Mouse (Mus musculus) intestine, embryonic 16.5 days (tissue): ENCODE data around the gene Olfr1224-ps1. TPM values are rescaled to one million over a fixed set of nuclear protein-coding genes. Genes with fewer than 3 reads are reported as not detected.

Experiments
- ATAC-seq: fragments of 200-750 bp; cut with Nextera tagmentation; 2 replicates; pipeline ENCODE4 v1.8.0; 2017; ENCODE audit warnings: moderate TSS enrichment, moderate library complexity
- H3K27ac ChIP-seq: fragments of 300-500 bp; sonication (generic); 2 replicates; pipeline ENCODE4 v1.5.1; 2014; ENCODE audit warnings: mild to moderate bottlenecking, low read length
- H3K27me3 ChIP-seq: fragments of 300-500 bp; sonication (generic); replicated peaks from 2 replicates; pipeline ENCODE4 v1.6.1; 2014; ENCODE audit warnings: low read length, control low read depth, mixed read lengths; ENCODE audit not compliant: control insufficient read depth, insufficient read depth
- H3K36me3 ChIP-seq: fragments of 300-500 bp; sonication (generic); 2 replicates; pipeline ENCODE4 v1.6.1; 2014; ENCODE audit warnings: low read length, control low read depth; ENCODE audit not compliant: control insufficient read depth, insufficient read depth
- H3K4me1 ChIP-seq: fragments of 300-500 bp; sonication (generic); 2 replicates; pipeline ENCODE4 v1.6.1; 2014; ENCODE audit warnings: low read length, control low read depth, mixed read lengths; ENCODE audit not compliant: control insufficient read depth, insufficient read depth
- H3K4me2 ChIP-seq: fragments of 300-500 bp; sonication (generic); 2 replicates; pipeline ENCODE4 v1.6.1; 2014; ENCODE audit warnings: low read depth, low read length, control low read depth
- H3K4me3 ChIP-seq: fragments of 300-500 bp; sonication (generic); 2 replicates; pipeline ENCODE4 v1.5.1; 2014; ENCODE audit warnings: mild to moderate bottlenecking, low read length
- H3K9ac ChIP-seq: fragments of 300-500 bp; sonication (generic); 2 replicates; pipeline ENCODE4 v1.6.1; 2014; ENCODE audit warnings: low read depth, low read length
- H3K9me3 ChIP-seq: fragments of 300-500 bp; sonication (generic); 2 replicates; pipeline ENCODE4 v1.6.1; 2016; ENCODE audit warnings: low read length, control low read depth; ENCODE audit not compliant: control insufficient read depth
- polyA plus RNA-seq: library from polyadenylated mRNA; unstranded; fragments of >200 nt; fragmentation: Nextera tagmentation; extraction: Ambion mirVana; gene quantifications from 2 replicates; pipeline ENCODE4 v1.2.1, GENCODE M21; 2015

The Olfr1224-ps1 gene
- polyA plus RNA-seq, 1 experiment from 2014 or later: not detected

GRCm38 (mm10) chr2:89105651-89106050 lies 58.2 kb downstream of the Olfr1224-ps1 start:
- no peak for ATAC-seq
- no peaks in the 10 kb centered on the region for H3K4me1 ChIP-seq
- no peak overlapping the region for H3K9ac ChIP-seq
- no peak overlapping the region for H3K27ac ChIP-seq
- H3K4me3 ChIP-seq: no peak overlapping the region
- H3K27me3 ChIP-seq: no peaks in the 10 kb centered on the region
- no peaks in the 10 kb centered on the region for H3K36me3 ChIP-seq
- H3K4me2 ChIP-seq: no peak overlapping the region
- H3K9me3 ChIP-seq: no peaks in the 10 kb centered on the region

Other genes starting within 250 kb of the Olfr1224-ps1 start
- gene Olfr1209, start 248.9 kb downstream of the Olfr1224-ps1 start, polyA plus RNA-seq: not detected in 2 replicates
- gene Olfr1211, start 226.0 kb downstream of the Olfr1224-ps1 start, polyA plus RNA-seq: not detected in 2 replicates
- gene Olfr1212, start 210.1 kb downstream of the Olfr1224-ps1 start, polyA plus RNA-seq: not detected in 2 replicates
- not detected in 2 replicates for gene Gm13762, start 183.8 kb downstream of the Olfr1224-ps1 start, polyA plus RNA-seq
- gene Olfr1214, start 171.4 kb downstream of the Olfr1224-ps1 start, polyA plus RNA-seq: not detected in 2 replicates
- not detected in 2 replicates for gene Olfr1215, start 157.1 kb downstream of the Olfr1224-ps1 start, polyA plus RNA-seq
- gene Olfr1216, start 145.8 kb downstream of the Olfr1224-ps1 start, polyA plus RNA-seq: not detected in 2 replicates
- gene Olfr1217, start 132.0 kb downstream of the Olfr1224-ps1 start, polyA plus RNA-seq: not detected in 2 replicates
- not detected in 2 replicates for gene Olfr1218, start 102.9 kb downstream of the Olfr1224-ps1 start, polyA plus RNA-seq
- gene Olfr1219, start 80.6 kb downstream of the Olfr1224-ps1 start, polyA plus RNA-seq: not detected in 2 replicates
- not detected in 2 replicates for gene Olfr1220, start 57.3 kb downstream of the Olfr1224-ps1 start, polyA plus RNA-seq
- gene Olfr1221, start 46.8 kb downstream of the Olfr1224-ps1 start, polyA plus RNA-seq: not detected in 2 replicates
- gene Olfr1222, start 31.0 kb downstream of the Olfr1224-ps1 start, polyA plus RNA-seq: not detected in 2 replicates
- gene Olfr1223, start 12.5 kb downstream of the Olfr1224-ps1 start, polyA plus RNA-seq: not detected in 2 replicates
- not detected in 2 replicates for gene Olfr1225, start 10.6 kb upstream of the Olfr1224-ps1 start, polyA plus RNA-seq
- not detected in 2 replicates for gene Olfr1226, start 36.0 kb upstream of the Olfr1224-ps1 start, polyA plus RNA-seq
- not detected in 2 replicates for gene Olfr1228, start 90.0 kb upstream of the Olfr1224-ps1 start, polyA plus RNA-seq
- not detected in 2 replicates for gene Olfr1229, start 123.9 kb upstream of the Olfr1224-ps1 start, polyA plus RNA-seq
- not detected in 2 replicates for gene Olfr1230, start 133.2 kb upstream of the Olfr1224-ps1 start, polyA plus RNA-seq
- not detected in 2 replicates for gene Olfr1231, start 143.0 kb upstream of the Olfr1224-ps1 start, polyA plus RNA-seq
- not detected in 2 replicates for gene Olfr1232, start 165.6 kb upstream of the Olfr1224-ps1 start, polyA plus RNA-seq
- not detected in 2 replicates for gene Olfr1233, start 178.3 kb upstream of the Olfr1224-ps1 start, polyA plus RNA-seq
- not detected in 2 replicates for gene Olfr1234, start 200.8 kb upstream of the Olfr1224-ps1 start, polyA plus RNA-seq
- not detected in 2 replicates for gene Olfr1238, start 245.6 kb upstream of the Olfr1224-ps1 start, polyA plus RNA-seq